Mouse (Mus musculus): ENCODE measurements around the gene Kif3a.

Kif3a gene

DNA sequence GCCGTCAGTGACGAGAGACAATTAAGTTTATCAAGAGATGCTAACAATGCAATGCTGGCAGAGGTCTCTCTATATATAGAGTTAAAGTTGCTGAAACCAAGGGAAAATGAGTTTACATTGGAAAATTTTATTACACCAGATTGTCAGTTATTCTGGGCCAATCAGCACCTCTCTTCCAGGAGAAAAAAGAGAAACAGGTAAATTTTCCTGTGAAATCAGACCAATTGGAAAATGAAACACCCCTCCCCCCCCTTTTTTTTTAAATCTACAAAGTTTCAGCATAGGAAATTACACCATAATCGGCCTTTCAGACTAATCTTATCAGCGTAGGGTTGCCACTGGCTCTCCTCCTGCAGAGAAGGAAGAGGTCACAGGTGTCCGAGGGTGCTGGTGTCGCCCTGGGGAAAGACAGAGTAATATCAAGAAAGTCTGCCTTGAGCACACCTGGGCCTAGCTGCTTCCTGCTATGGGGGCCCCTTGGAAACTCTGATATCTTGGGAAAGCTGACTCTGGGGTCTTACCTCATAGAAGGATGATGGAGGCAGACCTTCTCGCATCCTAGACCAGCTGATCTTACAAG lies 51.5 kb downstream of the Kif3a start, which contains the start of gene Il4:
TSS of gene Il4 (minus strand) at position 51 of the 580 bp plus-strand sequence.
- DNase-seq = no peak

- no peak for DNase-seq
Observed at GRCm38 (mm10) chr11:53619428-53619827, 52.2 kb downstream of the Kif3a start.

DNA sequence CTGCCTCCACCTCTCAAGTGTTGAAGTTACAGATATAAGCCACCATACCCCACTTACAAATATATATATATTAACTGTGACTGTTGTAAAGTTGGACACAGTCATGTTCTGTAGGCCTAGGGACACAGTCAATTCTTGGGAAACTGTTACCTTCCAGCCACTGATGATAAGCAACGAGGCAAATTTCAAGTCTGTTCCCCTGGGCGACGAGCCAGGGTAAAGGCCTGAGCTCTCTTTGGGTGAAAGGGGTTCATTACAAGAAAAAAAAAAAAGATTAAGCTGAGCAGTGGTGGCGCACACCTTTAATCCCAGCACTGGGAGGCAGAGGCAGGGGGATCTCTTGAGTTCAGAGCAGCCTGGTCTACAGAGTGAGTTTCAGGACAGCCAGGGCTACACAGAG lies 52.9 kb downstream of the Kif3a start:
- DNase-seq = no peak

GRCm38 (mm10) chr11:53621582-53622439 lies 54.6 kb downstream of the Kif3a start:
- no peak for DNase-seq

DNA sequence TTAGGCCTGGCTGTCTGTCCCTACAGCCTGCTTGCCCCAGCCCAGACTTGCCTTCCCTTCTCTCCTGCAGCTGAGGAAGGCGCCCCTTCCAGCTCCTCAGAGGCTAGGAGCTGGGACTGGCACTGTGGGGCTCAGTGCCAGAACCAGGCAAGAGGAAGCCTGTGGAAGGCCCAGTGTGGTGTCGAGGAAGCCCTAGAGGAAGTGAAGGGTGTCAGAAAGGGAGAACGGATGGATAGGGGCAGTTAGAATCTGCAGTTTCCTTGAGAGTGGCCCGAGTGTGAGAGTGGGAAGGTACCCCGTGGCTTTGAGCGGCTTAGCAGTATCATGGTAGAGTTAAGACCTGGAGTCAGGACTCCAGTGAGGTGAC lies 55.2 kb downstream of the Kif3a start:
- no peak for DNase-seq

- no peak for DNase-seq
Observed at GRCm38 (mm10) chr11:53623573-53623972, 56.4 kb downstream of the Kif3a start.

DNA sequence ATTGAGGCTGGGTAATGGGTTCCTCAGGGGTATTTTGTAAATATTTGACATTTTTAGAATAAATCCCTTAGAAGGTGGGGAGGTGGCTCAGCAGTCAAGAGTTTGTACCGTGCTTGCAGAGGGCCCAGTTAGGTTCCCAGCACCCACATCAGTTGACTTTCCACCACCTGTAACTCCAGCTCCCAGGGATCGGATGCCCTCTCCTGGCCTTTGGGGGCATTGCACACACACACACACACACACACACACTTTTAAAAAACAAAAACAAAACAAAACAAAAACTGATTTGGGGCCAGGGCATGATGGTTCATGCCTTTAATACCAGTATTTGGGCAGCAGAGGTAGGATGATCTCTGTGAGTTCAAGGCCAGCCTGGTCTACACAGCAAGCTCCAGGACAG lies 56.9 kb downstream of the Kif3a start:
- no peak for DNase-seq

GRCm38 (mm10) chr11:53626802-53627373 lies 59.7 kb downstream of the Kif3a start:
- no peak for DNase-seq

- DNase-seq = peak; percentile 76 to 88
Observed at GRCm38 (mm10) chr11:53627859-53628258, 60.7 kb downstream of the Kif3a start.

GRCm38 (mm10) chr11:53632122-53632733 lies 65.0 kb downstream of the Kif3a start:
- DNase-seq = peak in 1 of 2 experiments; percentile 34

DNA sequence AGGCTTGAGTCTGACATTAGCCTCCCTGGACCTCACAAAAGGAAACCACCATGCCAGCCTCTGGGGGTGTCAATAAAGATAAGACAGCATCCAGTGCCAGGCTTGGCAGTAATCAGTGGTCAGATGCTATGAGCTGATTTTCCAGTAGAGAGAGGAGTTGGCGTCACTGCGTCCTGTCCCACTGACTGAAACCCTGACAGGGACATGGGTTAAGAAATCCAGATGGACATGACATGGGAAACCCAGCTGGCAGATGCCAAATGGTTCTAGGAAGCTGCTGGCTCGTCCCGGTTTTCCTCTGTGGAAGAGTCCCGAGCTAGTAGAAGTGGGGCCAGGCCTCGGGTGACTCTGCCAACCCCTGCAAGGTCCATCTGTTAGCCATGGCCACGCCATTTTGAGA lies 66.5 kb downstream of the Kif3a start:
- DNase-seq = no peak

DNA sequence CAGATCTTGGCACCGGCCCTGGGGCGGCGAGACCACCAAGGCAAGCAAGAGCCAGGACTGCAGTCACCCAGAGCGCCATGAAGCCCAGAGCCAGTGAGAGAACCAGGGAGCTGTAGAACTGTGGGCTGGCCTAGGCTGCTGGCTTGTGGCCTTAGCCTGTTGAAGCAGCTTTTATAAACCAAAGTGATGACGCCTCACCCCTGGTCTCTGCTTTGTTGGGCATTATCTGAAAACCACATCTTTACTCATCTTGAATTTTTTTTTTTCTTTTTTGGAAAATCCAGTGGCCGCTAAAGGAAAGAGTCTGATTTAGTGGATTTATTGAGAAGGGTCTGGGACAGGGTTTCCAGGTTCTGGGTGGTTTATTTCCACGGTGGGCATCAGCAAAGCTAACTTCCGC lies 67.4 kb downstream of the Kif3a start, which contains the start of gene Il13:
TSS of gene Il13 (minus strand) at position 147 of the 400 bp plus-strand sequence.
- DNase-seq = no peak

- DNase-seq = no peak
Observed at GRCm38 (mm10) chr11:53635590-53636182, 68.5 kb downstream of the Kif3a start.

- DNase-seq = peak in 1 of 2 experiments; percentile 25
Observed at GRCm38 (mm10) chr11:53636183-53636646, 69.0 kb downstream of the Kif3a start.

DNA sequence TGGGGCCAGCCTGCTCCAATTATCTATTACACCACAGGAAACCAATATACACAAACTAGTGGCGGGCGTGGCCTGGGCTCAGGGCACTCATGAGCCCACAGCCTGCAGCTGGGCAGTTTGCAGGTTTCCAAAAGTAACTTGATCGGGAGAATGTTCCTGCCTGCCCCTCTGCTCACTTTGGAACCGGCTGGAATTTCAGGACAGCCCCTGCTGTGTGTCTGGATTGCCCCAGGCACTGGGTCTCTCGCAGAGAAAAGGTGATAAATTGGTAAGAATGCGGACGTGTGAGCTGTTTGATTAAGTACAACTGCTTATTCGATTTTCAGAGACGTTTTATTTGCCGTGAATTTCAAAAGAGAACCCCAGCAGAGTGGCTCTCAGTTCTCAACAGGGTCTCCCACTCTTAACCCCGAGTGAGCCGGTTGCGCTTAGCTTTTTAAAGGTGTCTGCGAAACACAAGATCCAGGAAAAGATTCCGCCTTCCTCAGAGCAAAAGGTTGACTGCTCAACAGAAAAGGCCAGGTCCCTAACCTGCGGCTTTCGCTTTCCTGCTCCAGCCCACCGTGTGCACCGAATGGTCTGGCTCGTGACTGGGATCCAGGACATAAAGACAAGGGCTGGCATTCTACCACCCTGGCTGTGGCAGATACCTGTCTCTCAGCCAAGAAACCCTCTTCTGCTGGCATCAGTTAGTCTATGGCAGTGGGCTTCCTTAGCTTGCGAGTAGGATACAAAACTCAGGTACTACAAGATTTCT lies 70.0 kb downstream of the Kif3a start:
- DNase-seq = no peak

DNA sequence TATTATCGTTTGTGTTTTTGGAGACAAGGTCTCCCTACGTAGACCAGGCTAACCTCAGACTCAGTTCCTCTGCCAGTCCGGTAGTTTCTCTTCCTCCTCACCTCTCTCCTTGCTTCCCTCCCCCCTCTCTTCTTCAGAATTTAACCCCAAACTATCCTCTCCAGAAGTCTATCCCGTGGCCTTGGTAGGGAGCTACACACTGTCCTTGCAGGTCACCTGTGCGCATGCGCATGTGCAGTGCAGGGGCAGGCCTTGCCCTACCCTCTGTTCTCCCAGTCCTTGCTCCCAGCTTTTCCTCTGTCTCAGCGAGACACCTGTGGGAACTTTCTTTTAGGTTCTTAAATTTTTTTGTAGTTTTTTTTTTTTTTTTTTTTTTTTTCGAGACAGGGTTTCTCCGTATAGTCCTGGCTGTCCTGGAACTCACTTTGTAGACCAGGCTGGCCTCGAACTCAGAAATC lies 70.7 kb downstream of the Kif3a start:
- DNase-seq = no peak

DNA sequence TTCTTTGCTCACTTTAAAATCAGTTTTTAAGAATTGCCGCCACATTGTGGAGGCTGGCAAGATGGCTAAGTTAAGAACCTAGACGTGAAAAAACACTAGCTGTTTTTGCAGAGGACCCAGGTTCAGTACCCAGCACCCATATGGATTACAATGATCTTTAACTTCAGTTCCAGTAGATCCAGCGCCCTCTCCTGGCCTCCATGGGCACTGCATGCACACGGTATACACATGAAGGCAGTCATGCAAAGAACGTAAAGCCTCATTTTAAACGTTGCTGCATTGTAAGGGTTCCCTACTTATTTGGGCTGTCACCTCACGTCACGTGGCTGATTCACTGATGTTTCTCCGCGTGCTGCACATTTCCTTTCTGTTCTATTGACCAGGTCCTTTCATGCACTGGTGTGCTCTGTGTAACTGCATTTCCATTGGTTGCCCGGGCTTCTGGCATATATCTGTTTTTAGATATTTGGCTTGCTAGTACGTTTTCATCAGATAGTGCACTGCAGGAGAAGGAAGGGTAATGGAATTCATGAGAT lies 75.6 kb downstream of the Kif3a start:
- no peak for DNase-seq

GRCm38 (mm10) chr11:53644017-53644416 lies 76.8 kb downstream of the Kif3a start:
- no peak for DNase-seq

- no peak for DNase-seq
Observed at GRCm38 (mm10) chr11:53651441-53651840, 84.3 kb downstream of the Kif3a start.
